Mouse (Mus musculus) lung, embryonic 15.5 days (tissue): ENCODE results near the gene Gbf1. TPM values are rescaled to one million over a fixed set of nuclear protein-coding genes. Genes with fewer than 3 reads are reported as not detected.
"Not testable (repeated sequence)": the region's sequence is repeated elsewhere in the genome, so short reads cannot be mapped to it uniquely, and the experiment has no call there.

Experiments used
- ATAC-seq: fragments of 200-750 bp; cut with Nextera tagmentation; 2 replicates; pipeline ENCODE4 v1.8.0; 2017; ENCODE audit warnings: moderate number of reproducible peaks, borderline replicate concordance; ENCODE audit not compliant: low FRiP score, low TSS enrichment; ENCODE audit errors: extremely low read depth
- H3K27ac ChIP-seq: fragments of 300-500 bp; sonication (generic); 2 replicates; pipeline ENCODE4 v1.5.1; 2015; ENCODE audit warnings: moderate library complexity, mild to moderate bottlenecking, inconsistent platforms
- H3K27me3 ChIP-seq: fragments of 300-500 bp; sonication (generic); 2 replicates; pipeline ENCODE4 v1.6.1; 2015; ENCODE audit warnings: inconsistent platforms
- H3K36me3 ChIP-seq: fragments of 300-500 bp; sonication (generic); 2 replicates; pipeline ENCODE4 v1.6.1; 2015; ENCODE audit warnings: inconsistent platforms
- H3K4me1 ChIP-seq: fragments of 300-500 bp; sonication (generic); 2 replicates; pipeline ENCODE4 v1.6.1; 2015; ENCODE audit warnings: inconsistent platforms
- H3K4me2 ChIP-seq: fragments of 300-500 bp; sonication (generic); 2 replicates; pipeline ENCODE4 v1.6.1; 2015; ENCODE audit warnings: inconsistent platforms, mild to moderate bottlenecking, moderate library complexity
- H3K4me3 ChIP-seq: fragments of 300-500 bp; sonication (generic); 2 replicates; pipeline ENCODE4 v1.5.1; 2015; ENCODE audit warnings: mild to moderate bottlenecking, inconsistent platforms
- H3K9ac ChIP-seq: fragments of 300-500 bp; sonication (generic); 2 replicates; pipeline ENCODE4 v1.6.1; 2015; ENCODE audit warnings: inconsistent platforms
- H3K9me3 ChIP-seq: fragments of 300-500 bp; sonication (generic); 2 replicates; pipeline ENCODE4 v1.6.1; 2016; ENCODE audit warnings: inconsistent platforms
- WGBS: fragments of 180-500 bp; shearing (Covaris S2); methylation state at CpG from one replicate; pipeline ENCODE4 v1.1.7; 2015; 5-methylcytosine and 5-hydroxymethylcytosine counted together
- polyA plus RNA-seq: library from polyadenylated mRNA; unstranded; fragments of >200 nt; fragmentation: Nextera tagmentation; extraction: Ambion mirVana; gene quantifications from 2 replicates; pipeline ENCODE4 v1.2.1, GENCODE M21; 2015

The Gbf1 gene
- polyA plus RNA-seq, 1 experiment from 2014 or later = 65.0 TPM

- Histone ChIP-seq H3K4me2 (no peak overlapping the region), H3K9me3 (no peaks in the 10 kb centered on the region), H3K27ac (no peak overlapping the region), H3K4me3 (no peak overlapping the region), H3K9ac (no peak overlapping the region), H3K36me3 (no peaks in the 10 kb centered on the region), H3K4me1 (no peaks in the 10 kb centered on the region), H3K27me3 (no peaks in the 10 kb centered on the region)
- ATAC-seq = no peak
- 89% methylated on average over 5 of the region's 5 CpGs for WGBS
Measured at GRCm38 (mm10) chr19:46198891-46199290, 46.6 kb downstream of the Gbf1 start.

- no peak overlapping the region for H3K27ac ChIP-seq
- H3K4me3 ChIP-seq = no peak overlapping the region
- no peak overlapping the region for H3K4me2 ChIP-seq
- no peaks in the 10 kb centered on the region for H3K9me3 ChIP-seq
- H3K4me1 ChIP-seq = no peaks in the 10 kb centered on the region
- WGBS = 93% methylated on average over 6 of the region's 6 CpGs
- H3K27me3 ChIP-seq = no peaks in the 10 kb centered on the region
- ATAC-seq = no peak
- H3K36me3 ChIP-seq = no peaks in the 10 kb centered on the region
- H3K9ac ChIP-seq = no peak overlapping the region
Measured at GRCm38 (mm10) chr19:46204166-46204565, 51.9 kb downstream of the Gbf1 start.

GRCm38 (mm10) chr19:46205680-46206079 is 53.4 kb downstream of the Gbf1 start:
- Histone ChIP-seq H3K4me3 (no peak overlapping the region), H3K27ac (no peak overlapping the region), H3K4me1 (no peaks in the 10 kb centered on the region), H3K27me3 (no peaks in the 10 kb centered on the region), H3K4me2 (no peak overlapping the region), H3K36me3 (no peaks in the 10 kb centered on the region), H3K9me3 (no peaks in the 10 kb centered on the region), H3K9ac (no peak overlapping the region)
- WGBS = 94% methylated on average over 6 of the region's 6 CpGs
- ATAC-seq = no peak

- Histone ChIP-seq H3K27me3 (no peaks in the 10 kb centered on the region), H3K27ac (no peak overlapping the region), H3K36me3 (no peaks in the 10 kb centered on the region), H3K4me1 (peaks cover 17% of the 10 kb centered on the region), H3K9me3 (no peaks in the 10 kb centered on the region), H3K4me3 (no peak overlapping the region), H3K4me2 (no peak overlapping the region), H3K9ac (no peak overlapping the region)
- ATAC-seq = no peak
Measured at GRCm38 (mm10) chr19:46210951-46211350, 58.6 kb downstream of the Gbf1 start.

GRCm38 (mm10) chr19:46214541-46214940 is 62.2 kb downstream of the Gbf1 start:
- WGBS = 70% methylated on average over 5 of the region's 5 CpGs
- ATAC-seq = no peak
- H3K27ac ChIP-seq = no peak overlapping the region

GRCm38 (mm10) chr19:46215401-46215800 is 63.1 kb downstream of the Gbf1 start:
- Histone ChIP-seq H3K27ac (no peak overlapping the region), H3K9ac (no peak overlapping the region), H3K4me3 (no peak overlapping the region), H3K9me3 (no peaks in the 10 kb centered on the region), H3K36me3 (no peaks in the 10 kb centered on the region), H3K4me1 (peaks cover 26% of the 10 kb centered on the region), H3K4me2 (no peak overlapping the region), H3K27me3 (no peaks in the 10 kb centered on the region)
- no peak for ATAC-seq
- WGBS = 23% methylated on average over 3 of the region's 3 CpGs

More at GRCm38 (mm10) chr19:46214541-46214940, 62.2 kb downstream of the Gbf1 start:
- no peak overlapping the region for H3K9ac ChIP-seq
- H3K4me2 ChIP-seq = no peak overlapping the region
- H3K36me3 ChIP-seq = no peaks in the 10 kb centered on the region
- H3K4me3 ChIP-seq = no peak overlapping the region
- H3K9me3 ChIP-seq = no peaks in the 10 kb centered on the region
- H3K27me3 ChIP-seq = no peaks in the 10 kb centered on the region
- H3K4me1 ChIP-seq = peaks cover 26% of the 10 kb centered on the region

GRCm38 (mm10) chr19:46216716-46217115 is 64.4 kb downstream of the Gbf1 start:
- no peak for ATAC-seq
- H3K36me3 ChIP-seq = no peaks in the 10 kb centered on the region
- no peaks in the 10 kb centered on the region for H3K9me3 ChIP-seq
- H3K9ac ChIP-seq = no peak overlapping the region
- WGBS = 51% methylated on average over 1 of the region's 1 CpGs
- H3K4me3 ChIP-seq = no peak overlapping the region
- no peak overlapping the region for H3K27ac ChIP-seq
- peaks cover 26% of the 10 kb centered on the region for H3K4me1 ChIP-seq
- H3K27me3 ChIP-seq = no peaks in the 10 kb centered on the region
- no peak overlapping the region for H3K4me2 ChIP-seq

GRCm38 (mm10) chr19:46217347-46217746 is 65.0 kb downstream of the Gbf1 start:
- not testable (repeated sequence) for ATAC-seq, H3K4me2 ChIP-seq, H3K9ac ChIP-seq, H3K4me3 ChIP-seq, H3K27me3 ChIP-seq, H3K27ac ChIP-seq, H3K36me3 ChIP-seq, H3K9me3 ChIP-seq
- H3K4me1 ChIP-seq = peaks cover 26% of the 10 kb centered on the region

- peaks cover 17% of the 10 kb centered on the region for H3K4me1 ChIP-seq
- no peak overlapping the region for H3K4me2 ChIP-seq
- WGBS = 81% methylated on average over 5 of the region's 5 CpGs
Measured at GRCm38 (mm10) chr19:46220116-46220515, 67.8 kb downstream of the Gbf1 start.

GRCm38 (mm10) chr19:46223118-46223517 is 70.8 kb downstream of the Gbf1 start:
- no peak overlapping the region for H3K9ac ChIP-seq
- no peak overlapping the region for H3K4me3 ChIP-seq
- H3K4me2 ChIP-seq = no peak overlapping the region
- peaks cover 3% of the 10 kb centered on the region for H3K4me1 ChIP-seq
- H3K36me3 ChIP-seq = no peaks in the 10 kb centered on the region
- H3K27ac ChIP-seq = no peak overlapping the region
- no peak for ATAC-seq
- WGBS = 76% methylated on average over 4 of the region's 4 CpGs
- no peaks in the 10 kb centered on the region for H3K27me3 ChIP-seq
- H3K9me3 ChIP-seq = no peaks in the 10 kb centered on the region

More at GRCm38 (mm10) chr19:46220116-46220515, 67.8 kb downstream of the Gbf1 start:
- H3K9ac ChIP-seq = no peak overlapping the region
- H3K27ac ChIP-seq = no peak overlapping the region
- no peaks in the 10 kb centered on the region for H3K9me3 ChIP-seq
- no peaks in the 10 kb centered on the region for H3K27me3 ChIP-seq
- ATAC-seq = no peak
- H3K36me3 ChIP-seq = no peaks in the 10 kb centered on the region
- no peak overlapping the region for H3K4me3 ChIP-seq

- Histone ChIP-seq H3K27ac (no peak overlapping the region), H3K4me3 (no peak overlapping the region), H3K4me1 (peaks cover 3% of the 10 kb centered on the region), H3K27me3 (no peaks in the 10 kb centered on the region), H3K36me3 (no peaks in the 10 kb centered on the region), H3K9ac (no peak overlapping the region), H3K9me3 (no peaks in the 10 kb centered on the region), H3K4me2 (no peak overlapping the region)
- 62% methylated on average over 2 of the region's 2 CpGs for WGBS
- ATAC-seq = no peak; the same call in 1 of the 2 replicates
Measured at GRCm38 (mm10) chr19:46224882-46225281, 72.6 kb downstream of the Gbf1 start.

- no peaks in the 10 kb centered on the region for H3K9me3 ChIP-seq
- H3K4me3 ChIP-seq = no peak overlapping the region
- H3K9ac ChIP-seq = no peak overlapping the region
- H3K4me2 ChIP-seq = no peak overlapping the region
- H3K27me3 ChIP-seq = no peaks in the 10 kb centered on the region
- ATAC-seq = no peak
- peaks cover 3% of the 10 kb centered on the region for H3K4me1 ChIP-seq
- 61% methylated on average over 4 of the region's 4 CpGs for WGBS
- no peaks in the 10 kb centered on the region for H3K36me3 ChIP-seq
- H3K27ac ChIP-seq = no peak overlapping the region
Measured at GRCm38 (mm10) chr19:46225506-46225905, 73.2 kb downstream of the Gbf1 start.

GRCm38 (mm10) chr19:46226295-46226694 is 74.0 kb downstream of the Gbf1 start:
- ATAC-seq = no peak
- Histone ChIP-seq H3K4me2 (no peak overlapping the region), H3K36me3 (no peaks in the 10 kb centered on the region), H3K4me1 (peaks cover 3% of the 10 kb centered on the region), H3K27ac (no peak overlapping the region), H3K27me3 (no peaks in the 10 kb centered on the region), H3K9me3 (no peaks in the 10 kb centered on the region), H3K9ac (no peak overlapping the region), H3K4me3 (no peak overlapping the region)
- 87% methylated on average over 3 of the region's 3 CpGs for WGBS
